Mouse (Mus musculus) myocyte (in vitro differentiated cells): ENCODE data around the gene Taf8. TPM values are rescaled to one million over a fixed set of nuclear protein-coding genes. Genes with fewer than 3 reads are reported as not detected.

Experiments
- H3K27me3 ChIP-seq: one replicate; pipeline ENCODE4 v1.6.1; 2011; ENCODE audit not compliant: control insufficient read depth, insufficient read depth, insufficient read length
- H3K36me3 ChIP-seq: one replicate; pipeline ENCODE4 v1.6.1; 2011; ENCODE audit not compliant: control insufficient read depth, insufficient read depth
- H3K4me2 ChIP-seq: one replicate; pipeline ENCODE4 v1.6.1; 2011; ENCODE audit warnings: low read depth, control low read depth
- H3K4me3 ChIP-seq: one replicate; pipeline ENCODE4 v1.5.1; 2011; ENCODE audit warnings: mild to moderate bottlenecking, control low read depth, moderate library complexity
- H3K79me2 ChIP-seq: one replicate; pipeline ENCODE4 v1.6.1; 2011; ENCODE audit not compliant: control insufficient read depth, insufficient read depth
- H3ac ChIP-seq: one replicate; pipeline ENCODE4 v1.6.1; 2011; ENCODE audit not compliant: control insufficient read depth, insufficient read length
- CEBPB ChIP-seq: IDR thresholded peaks from 2 replicates; pipeline ENCODE4 v1.6.1; 2011; ENCODE audit warnings: mild to moderate bottlenecking, moderate library complexity; ENCODE audit not compliant: poor library complexity, insufficient read depth, severe bottlenecking
- E2F4 ChIP-seq: IDR thresholded peaks from one replicate; pipeline ENCODE4 v1.6.1; 2011; ENCODE audit warnings: mild to moderate bottlenecking, control low read depth, moderate library complexity; ENCODE audit not compliant: insufficient read depth
- MAX ChIP-seq: IDR thresholded peaks from one replicate; pipeline ENCODE4 v1.6.1; 2011; ENCODE audit warnings: low read depth, mild to moderate bottlenecking, control low read depth
- MYOD1 ChIP-seq, 3 experiments: IDR thresholded peaks; one replicate each; pipeline ENCODE4 v1.6.1; 2011; ENCODE audit warnings: control low read depth in 2 of 3, low read depth in 2 of 3, mild to moderate bottlenecking in 2 of 3, moderate library complexity in 1 of 3; ENCODE audit not compliant: insufficient read length in 2 of 3, control insufficient read depth in 1 of 3
- MYOG ChIP-seq, 3 experiments: IDR thresholded peaks; one replicate each; pipeline ENCODE4 v1.6.1; 2011; ENCODE audit warnings: control low read depth in 2 of 3, low read depth in 2 of 3, mild to moderate bottlenecking in 2 of 3; ENCODE audit not compliant: insufficient read length in 2 of 3, control insufficient read depth in 1 of 3, insufficient read depth in 1 of 3
- POLR2A ChIP-seq: IDR thresholded peaks from one replicate; pipeline ENCODE4 v1.6.1; 2011; ENCODE audit warnings: low read depth, mild to moderate bottlenecking, control low read depth, moderate library complexity; ENCODE audit not compliant: insufficient read length
- POLR2AphosphoS2 ChIP-seq: IDR thresholded peaks from one replicate; pipeline ENCODE4 v1.6.1; 2011; ENCODE audit warnings: low read depth, control low read depth; ENCODE audit not compliant: insufficient read length
- REST ChIP-seq: IDR thresholded peaks from one replicate; pipeline ENCODE4 v1.6.1; 2011; ENCODE audit warnings: mild to moderate bottlenecking, control low read depth, moderate library complexity; ENCODE audit not compliant: insufficient read depth, insufficient read length
- SRF ChIP-seq: IDR thresholded peaks from one replicate; pipeline ENCODE4 v1.6.1; 2011; ENCODE audit warnings: low read depth; ENCODE audit not compliant: control insufficient read depth, insufficient read length
- TCF12 ChIP-seq: IDR thresholded peaks from one replicate; pipeline ENCODE4 v1.6.1; 2011; ENCODE audit warnings: mild to moderate bottlenecking, control low read depth; ENCODE audit not compliant: poor library complexity, insufficient read depth, severe bottlenecking
- TCF3 ChIP-seq: IDR thresholded peaks from one replicate; pipeline ENCODE4 v1.6.1; 2011; ENCODE audit warnings: low read depth, control low read depth; ENCODE audit not compliant: insufficient read length
- USF1 ChIP-seq: IDR thresholded peaks from one replicate; pipeline ENCODE4 v1.6.1; 2011; ENCODE audit warnings: low read depth, mild to moderate bottlenecking, control low read depth, moderate library complexity
- polyA plus RNA-seq: library from polyadenylated mRNA; unstranded; fragments of >200 nt; fragmentation: generic; extraction: Trizol; gene quantifications from one replicate; pipeline ENCODE4 v1.2.1, GENCODE M21; 2012; ENCODE audit warnings: missing spikeins

Taf8 gene
- polyA plus RNA-seq, 1 experiment, result 13.4 TPM

GRCm38 (mm10) chr17:47542061-47542460 is 40.0 kb upstream of the Taf8 start:
- peak overlapping the region; percentile 62 for H3K4me2 ChIP-seq

GRCm38 (mm10) chr17:47539128-47539527 is 37.0 kb upstream of the Taf8 start:
- H3K36me3 ChIP-seq, result no peaks in the 10 kb centered on the region
- no peak overlapping the region for H3ac ChIP-seq
- H3K4me2 ChIP-seq, result no peak overlapping the region
- no peaks in the 10 kb centered on the region for H3K79me2 ChIP-seq
- H3K4me3 ChIP-seq, result no peak overlapping the region
- TF ChIP-seq USF1 (no peak), MYOD1 (IDR thresholded peaks at IDR 0.05; ENCODE audit: control insufficient read depth in 1 of 3, insufficient read length in 2 of 3, low read depth in 2 of 3) (peak in 2 of 3 experiments; percentile 30 to 41), MYOG (IDR thresholded peaks at IDR 0.05; ENCODE audit: control insufficient read depth in 1 of 3, insufficient read depth in 1 of 3, insufficient read length in 2 of 3, low read depth in 2 of 3) (peak in 1 of 3 experiments; percentile 73), CEBPB (no peak), E2F4 (no peak), TCF3 (no peak), POLR2A (no peak), MAX (no peak), REST (no peak), POLR2AphosphoS2 (no peak), SRF (no peak), TCF12 (no peak)
- H3K27me3 ChIP-seq, result no peaks in the 10 kb centered on the region

More at GRCm38 (mm10) chr17:47542061-47542460, 40.0 kb upstream of the Taf8 start:
- Histone ChIP-seq H3K79me2 (no peaks in the 10 kb centered on the region), H3K36me3 (no peaks in the 10 kb centered on the region), H3ac (no peak overlapping the region), H3K27me3 (no peaks in the 10 kb centered on the region), H3K4me3 (no peak overlapping the region)
- TF ChIP-seq TCF3 (peak; percentile 90), POLR2A (no peak), MAX (no peak), SRF (no peak), MYOD1 (IDR thresholded peaks at IDR 0.05; ENCODE audit: control insufficient read depth in 1 of 3, insufficient read length in 2 of 3, low read depth in 2 of 3) (peak; percentile 73 to 96 (median 92)), REST (no peak), TCF12 (peak; percentile 94), POLR2AphosphoS2 (peak; percentile 10), CEBPB (peak; percentile 44; the same call in 1 of the 2 replicates), MYOG (IDR thresholded peaks at IDR 0.05; ENCODE audit: control insufficient read depth in 1 of 3, insufficient read depth in 1 of 3, insufficient read length in 2 of 3, low read depth in 2 of 3) (peak; percentile 91 to 98 (median 96)), E2F4 (no peak), USF1 (no peak)

GRCm38 (mm10) chr17:47538049-47538448 is 36.0 kb upstream of the Taf8 start:
- Histone ChIP-seq H3K4me2 (no peak overlapping the region), H3K4me3 (no peak overlapping the region), H3K36me3 (no peaks in the 10 kb centered on the region), H3K79me2 (no peaks in the 10 kb centered on the region), H3K27me3 (no peaks in the 10 kb centered on the region), H3ac (no peak overlapping the region)
- no peak for TF ChIP-seq REST
- TF ChIP-seq TCF3, result no peak
- no peak for TF ChIP-seq TCF12
- no peak for TF ChIP-seq MYOD1 (IDR thresholded peaks at IDR 0.05; ENCODE audit: control insufficient read depth in 1 of 3, insufficient read length in 2 of 3, low read depth in 2 of 3)
- no peak for TF ChIP-seq POLR2A
- no peak for TF ChIP-seq USF1
- TF ChIP-seq MYOG (IDR thresholded peaks at IDR 0.05; ENCODE audit: control insufficient read depth in 1 of 3, insufficient read depth in 1 of 3, insufficient read length in 2 of 3, low read depth in 2 of 3), result no peak
- no peak for TF ChIP-seq POLR2AphosphoS2
- TF ChIP-seq SRF, result no peak
- no peak for TF ChIP-seq MAX
- TF ChIP-seq E2F4, result no peak
- no peak for TF ChIP-seq CEBPB

GRCm38 (mm10) chr17:47535812-47536236 is 33.7 kb upstream of the Taf8 start:
- H3ac ChIP-seq, result no peak overlapping the region
- no peaks in the 10 kb centered on the region for H3K27me3 ChIP-seq
- no peak for TF ChIP-seq MAX
- TF ChIP-seq CEBPB, result no peak
- no peak for TF ChIP-seq POLR2AphosphoS2
- TF ChIP-seq REST, result no peak
- TF ChIP-seq TCF3, result no peak
- TF ChIP-seq USF1, result no peak
- no peak for TF ChIP-seq TCF12
- no peak for TF ChIP-seq POLR2A
- TF ChIP-seq MYOG (IDR thresholded peaks at IDR 0.05; ENCODE audit: control insufficient read depth in 1 of 3, insufficient read depth in 1 of 3, insufficient read length in 2 of 3, low read depth in 2 of 3), result no peak
- no peak for TF ChIP-seq SRF
- TF ChIP-seq MYOD1 (IDR thresholded peaks at IDR 0.05; ENCODE audit: control insufficient read depth in 1 of 3, insufficient read length in 2 of 3, low read depth in 2 of 3), result no peak
- TF ChIP-seq E2F4, result no peak
- H3K4me2 ChIP-seq, result no peak overlapping the region
- H3K36me3 ChIP-seq, result no peaks in the 10 kb centered on the region
- no peak overlapping the region for H3K4me3 ChIP-seq
- no peaks in the 10 kb centered on the region for H3K79me2 ChIP-seq
